Mouse (Mus musculus): ENCODE measurements at regions not wholly inside any gene's neighbourhood (a gene's known extent, or its start where the extent isn't known, plus 50 kb on each side); places are given as distances from the start of the nearest gene placed in this dataset.
A peak's percentile ranks its signal among the peaks of the same experiment; 100 is the strongest.

DNA sequence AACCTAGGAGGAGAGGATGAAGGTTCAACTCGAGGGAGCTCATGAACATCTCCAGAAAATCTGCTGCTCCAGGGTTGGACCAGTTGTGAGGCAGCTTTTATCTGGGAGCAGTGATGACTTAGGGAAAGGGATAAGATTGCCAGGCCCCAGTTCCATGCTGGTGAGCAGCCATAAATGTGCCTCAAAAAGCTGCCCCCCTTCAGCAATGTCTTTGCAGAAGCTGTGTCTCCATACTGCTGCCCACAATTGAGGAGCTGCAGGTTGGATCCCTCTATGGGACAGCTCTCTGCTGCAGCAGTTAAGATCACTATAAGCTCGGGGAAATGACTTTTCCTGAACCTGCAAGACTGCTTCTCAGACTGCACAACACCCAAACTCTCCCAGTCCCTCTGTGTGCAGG is 543.7 kb downstream of the Nfib start:
- DNase-seq (ENCODE audit: low spot score in 2 of 2): no peak

DNA sequence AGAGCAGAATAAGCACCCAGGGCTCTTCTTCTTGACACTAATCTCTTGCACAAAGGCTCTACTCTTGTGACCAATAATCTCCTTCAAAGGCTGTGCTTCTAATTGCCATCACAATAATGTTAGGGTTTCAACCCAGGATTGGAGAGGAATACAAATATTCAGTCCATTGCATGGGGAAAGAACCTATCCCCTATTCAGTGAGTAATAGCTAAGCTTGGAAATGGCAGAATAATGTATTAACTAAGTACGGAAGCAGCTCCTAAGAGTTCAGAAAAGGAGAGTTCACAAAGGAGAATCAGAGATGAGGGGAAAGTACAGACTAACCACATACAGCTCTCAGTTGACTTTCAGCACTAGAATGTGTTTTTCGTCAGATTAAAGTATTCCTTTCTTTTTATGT is 544.3 kb downstream of the Nfib start:
- no peak for DNase-seq (ENCODE audit: low spot score in 2 of 2)

DNA sequence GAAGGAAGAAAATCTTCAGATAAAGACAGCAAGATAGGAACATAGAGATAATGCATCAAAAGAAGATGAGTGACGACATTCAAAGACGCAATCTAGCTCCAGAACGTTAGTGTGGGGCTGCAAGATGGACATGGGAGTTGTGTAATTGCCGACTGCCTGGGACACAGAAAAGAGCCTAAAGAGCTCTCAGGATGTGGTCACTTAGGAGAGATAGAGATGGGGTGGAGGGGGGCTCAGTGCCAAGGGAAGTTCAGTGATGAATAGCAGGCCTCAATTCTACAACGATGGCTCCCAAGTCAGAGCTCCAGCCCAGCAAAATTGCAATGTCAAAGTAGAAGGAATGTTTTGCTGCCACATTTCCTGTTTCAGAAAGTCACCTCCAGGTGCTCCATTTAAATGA is 545.3 kb downstream of the Nfib start:
- DNase-seq (ENCODE audit: low spot score in 2 of 2): no peak

DNA sequence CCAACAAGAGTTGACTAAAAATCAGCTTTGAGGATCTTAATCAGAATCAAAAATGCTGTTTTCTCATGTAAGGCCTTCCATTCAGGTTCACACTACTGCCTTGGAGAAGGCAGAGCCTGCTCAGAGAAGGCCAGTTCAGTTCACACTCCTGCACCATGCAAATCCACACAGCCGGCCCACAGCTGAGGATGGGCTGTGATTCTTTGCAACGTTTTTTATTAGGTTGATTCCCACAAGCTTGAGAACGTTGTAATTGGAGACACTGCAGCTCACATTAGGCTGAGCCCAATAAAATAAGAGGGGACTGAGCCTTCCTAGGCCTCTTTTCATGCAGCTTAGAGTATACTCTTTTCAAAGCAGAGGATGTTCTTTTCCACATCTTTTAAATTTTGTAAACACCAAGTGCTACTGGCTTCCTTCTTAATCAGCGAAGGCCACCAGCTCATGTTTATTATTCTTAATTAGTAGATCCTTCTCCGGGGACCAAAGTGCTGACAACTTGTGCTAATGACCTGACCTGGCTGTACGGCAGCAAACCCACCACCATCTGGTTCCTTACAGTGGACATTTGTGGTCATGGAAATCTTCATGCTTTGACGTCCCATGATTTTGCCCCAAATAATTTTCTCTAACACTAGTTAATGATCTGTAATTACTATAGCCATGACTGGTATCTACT is 549.8 kb downstream of the Nfib start:
- no peak for DNase-seq (ENCODE audit: low spot score in 2 of 2)

DNA sequence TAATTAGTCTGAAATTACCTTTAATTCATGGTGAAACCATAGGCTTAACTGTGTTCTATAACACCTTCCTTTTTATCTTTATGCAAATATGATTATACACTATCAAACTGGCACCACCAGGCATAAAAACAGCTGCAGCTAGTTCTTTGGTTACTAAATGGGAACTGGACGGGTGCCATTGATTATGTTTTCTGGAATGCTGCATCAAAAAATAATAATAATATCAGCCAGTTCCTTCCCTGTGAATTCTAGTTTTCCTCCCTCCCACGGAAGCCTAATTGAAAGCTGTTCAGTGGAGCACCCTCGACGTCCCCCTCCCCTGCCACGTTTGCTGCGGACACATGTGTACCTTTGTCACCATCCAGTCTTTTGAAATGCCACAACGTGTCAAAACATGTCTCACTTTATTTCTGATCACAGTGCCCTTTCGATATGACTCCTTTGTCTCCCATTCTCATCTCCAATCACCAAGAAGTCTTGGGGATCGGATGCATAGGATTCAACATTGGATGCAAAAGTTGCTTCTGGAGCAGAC is 551.5 kb downstream of the Nfib start:
- DNase-seq (ENCODE audit: low spot score in 2 of 2): no peak

DNA sequence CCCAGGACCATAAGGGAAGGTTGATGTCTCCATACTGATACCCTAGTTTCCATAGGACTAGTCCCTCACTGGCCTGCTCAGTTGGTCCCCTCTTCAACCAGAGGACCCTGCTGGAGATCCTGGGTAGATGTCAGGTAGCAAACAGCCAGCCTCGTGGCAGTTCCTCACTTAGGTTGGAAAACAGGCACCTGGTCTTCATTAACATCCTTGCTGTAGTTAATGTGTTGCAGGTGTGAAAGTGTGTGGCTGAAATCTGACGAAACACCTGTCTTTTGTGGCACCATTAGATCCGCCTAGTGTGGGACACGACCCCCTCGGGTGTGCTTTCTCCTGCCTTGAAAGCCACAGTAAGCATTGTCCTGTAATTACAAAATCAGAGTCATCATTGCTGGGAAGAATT is 551.9 kb downstream of the Nfib start:
- DNase-seq (ENCODE audit: low spot score in 2 of 2): no peak

DNA sequence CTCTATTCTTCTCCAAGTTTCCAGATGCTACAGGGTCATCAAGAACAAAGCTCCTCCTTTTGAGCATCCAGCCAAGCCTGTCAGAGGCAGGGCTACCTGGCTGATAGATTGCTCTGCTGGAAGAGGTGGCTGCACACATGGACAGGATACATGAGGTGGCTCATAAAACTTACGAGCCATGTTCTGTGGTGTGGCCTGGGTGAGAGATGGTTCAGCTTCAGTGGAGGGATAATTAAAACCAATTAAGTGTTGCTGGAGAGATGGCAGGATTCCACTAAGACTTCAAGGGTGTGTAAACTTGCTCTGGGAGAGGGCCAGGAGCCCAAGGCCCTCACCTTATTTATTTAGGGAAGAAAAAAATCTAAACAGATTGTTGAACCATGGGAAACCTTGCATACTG is 555.6 kb downstream of the Nfib start:
- DNase-seq (ENCODE audit: low spot score in 2 of 2): no peak

DNA sequence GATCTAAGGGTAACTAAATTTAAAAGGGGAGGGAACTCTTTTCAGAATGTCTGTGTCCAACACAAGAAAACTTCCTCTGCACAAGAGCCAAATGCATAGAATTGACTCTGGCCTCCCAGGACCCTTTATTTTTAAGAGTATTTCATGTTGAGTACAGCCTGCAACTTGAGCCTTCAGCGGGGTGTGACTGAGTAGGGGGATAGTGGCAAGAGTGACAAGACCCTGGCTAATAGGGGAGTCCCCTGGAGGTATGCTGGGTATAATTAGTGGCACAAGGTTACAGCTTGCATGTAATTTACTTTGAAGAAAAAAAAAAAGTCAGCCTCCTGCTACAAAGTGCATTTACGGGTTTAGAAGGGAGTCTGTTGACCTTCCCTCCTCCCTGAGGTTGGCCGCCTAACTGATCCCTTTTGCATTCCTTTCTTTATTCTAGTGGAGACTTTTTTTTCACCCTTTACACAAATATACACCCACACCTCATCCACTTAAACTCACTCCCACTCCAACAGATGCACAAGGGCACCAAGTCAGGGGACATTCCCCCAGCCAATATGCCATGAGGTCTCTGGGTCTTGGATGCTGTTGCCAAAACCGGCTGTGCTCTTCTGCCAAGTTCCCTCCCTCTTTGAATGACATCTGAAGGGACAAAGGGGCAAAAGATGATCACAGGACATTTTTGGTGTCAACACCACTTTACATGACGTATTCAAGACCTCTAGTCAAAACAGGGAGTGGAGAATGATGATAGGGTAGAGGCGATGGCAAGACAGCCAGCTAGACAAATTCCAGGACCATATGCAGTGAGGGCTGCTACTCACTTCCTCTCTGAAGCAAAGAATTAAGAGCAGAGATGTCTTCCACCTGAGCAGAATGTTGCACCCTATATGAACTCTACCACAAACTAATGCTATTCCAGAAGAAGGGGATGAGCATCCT is 557.2 kb downstream of the Nfib start:
- DNase-seq (ENCODE audit: low spot score in 2 of 2): no peak

DNA sequence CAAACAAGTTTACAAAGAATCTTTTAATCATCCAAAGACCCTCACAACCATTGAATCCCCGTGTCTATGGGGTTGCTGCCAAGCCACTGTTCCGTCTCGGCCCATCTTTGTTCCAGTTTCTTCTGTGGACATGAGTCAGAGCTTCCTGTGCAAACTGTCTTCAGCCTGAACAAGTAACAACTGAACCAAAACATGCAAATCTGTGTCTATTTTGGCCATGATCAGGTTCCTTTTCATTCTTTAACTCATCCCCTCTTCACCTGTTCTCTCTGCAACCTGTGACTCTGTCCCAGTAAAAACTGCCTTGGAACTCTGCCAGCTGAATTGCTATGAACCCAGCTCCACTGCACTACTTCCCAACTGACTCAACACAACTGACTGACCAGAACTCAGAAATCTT is 563.2 kb downstream of the Nfib start:
- no peak for DNase-seq (ENCODE audit: low spot score in 2 of 2)

DNA sequence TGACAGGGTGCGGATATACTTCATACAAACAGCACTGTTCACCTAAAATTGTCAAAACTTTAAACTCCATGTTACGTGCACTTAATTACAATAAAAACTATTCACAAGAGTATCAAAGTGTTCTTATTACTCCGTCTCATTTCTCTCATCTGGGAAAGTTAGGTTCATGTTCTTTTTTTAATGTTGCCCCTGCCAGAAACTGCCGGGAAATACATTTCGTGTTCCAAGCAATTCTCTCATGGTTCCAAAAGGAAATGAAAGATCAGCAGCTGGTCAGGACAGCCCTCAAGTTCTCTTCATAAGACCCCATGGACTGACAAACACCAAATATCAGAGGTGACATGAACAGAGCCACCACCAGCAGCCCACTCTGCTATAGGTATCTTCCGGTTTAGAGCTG is 565.7 kb downstream of the Nfib start:
- DNase-seq (ENCODE audit: low spot score in 2 of 2): no peak

DNA sequence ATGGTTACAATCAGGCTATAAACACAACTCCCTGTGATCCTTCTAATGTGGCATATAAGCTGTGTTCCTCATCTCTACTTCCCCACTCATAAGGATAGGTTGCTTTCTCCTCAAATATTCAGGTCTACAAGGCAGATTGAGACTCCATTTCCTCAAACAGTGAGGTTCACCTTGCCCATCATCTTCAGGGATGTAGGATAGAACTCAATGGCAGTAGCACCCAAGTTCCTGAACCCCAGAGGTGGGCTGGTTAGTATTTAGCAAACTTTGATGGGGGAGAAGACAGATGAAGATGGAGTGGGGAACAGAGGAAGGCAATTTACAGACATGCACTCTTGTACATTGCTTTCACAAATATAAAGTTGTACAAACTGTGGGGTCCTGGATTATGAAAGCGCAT is 566.5 kb downstream of the Nfib start:
- no peak for DNase-seq (ENCODE audit: low spot score in 2 of 2)

DNA sequence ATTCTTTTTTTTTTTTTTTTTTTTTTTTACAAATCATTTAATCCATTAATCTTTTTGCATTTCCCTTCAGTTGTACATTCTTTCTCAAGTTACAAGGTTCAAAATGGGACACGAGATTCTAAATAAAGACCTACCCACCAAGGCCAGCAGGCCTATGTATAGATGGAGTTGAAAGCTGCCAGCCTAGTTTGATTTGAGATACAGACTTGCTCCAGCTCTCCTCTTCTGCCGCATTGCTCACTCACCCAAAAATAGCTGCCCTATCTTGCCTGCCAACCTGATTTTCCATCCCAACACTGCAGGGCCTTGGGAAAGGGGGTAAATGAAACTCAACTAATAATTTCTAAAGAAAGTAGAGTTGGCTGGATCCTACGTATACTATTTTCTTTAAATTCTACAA is 572.7 kb downstream of the Nfib start:
- DNase-seq (ENCODE audit: low spot score in 2 of 2): peak in 1 of 2 experiments; percentile 8

DNA sequence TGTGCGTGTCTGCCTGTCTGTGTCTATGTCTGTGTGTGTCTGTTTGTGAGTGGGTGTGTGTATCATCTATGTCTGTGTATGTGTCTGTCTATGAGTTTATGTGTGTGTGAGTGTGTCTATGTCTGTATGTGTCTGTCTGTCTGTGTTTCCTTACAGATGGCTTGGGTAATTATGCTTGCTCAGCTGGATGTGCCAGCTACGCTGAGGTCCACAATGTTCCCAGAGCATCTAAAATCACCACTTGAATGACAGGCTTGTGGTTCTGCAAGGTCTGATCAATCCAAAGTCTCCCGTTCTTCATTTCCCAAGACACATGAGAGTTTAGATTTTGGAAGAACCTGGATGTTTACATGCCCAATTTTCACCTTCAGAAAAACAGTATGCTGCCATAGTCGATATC is 573.2 kb downstream of the Nfib start:
- no peak for DNase-seq (ENCODE audit: low spot score in 2 of 2)

DNA sequence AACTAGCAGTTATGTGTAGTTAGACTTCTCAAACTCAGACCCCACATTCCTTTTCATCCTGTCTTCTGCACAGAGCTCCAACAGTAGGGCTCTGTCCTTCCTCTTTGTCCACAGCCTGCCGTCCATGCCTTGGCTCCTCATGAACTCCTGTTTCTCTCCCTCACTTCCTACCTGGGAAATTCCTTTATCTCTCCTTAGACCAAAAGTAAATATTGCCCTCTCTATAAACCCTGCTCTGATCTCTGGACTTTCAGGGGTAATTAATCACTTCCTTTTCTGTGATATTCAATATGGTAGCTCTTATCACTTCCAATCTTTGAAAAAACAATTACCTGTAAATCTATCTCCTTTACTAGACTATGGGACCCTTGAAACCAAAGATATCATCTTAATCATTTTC is 576.1 kb downstream of the Nfib start:
- no peak for DNase-seq (ENCODE audit: low spot score in 2 of 2)

DNA sequence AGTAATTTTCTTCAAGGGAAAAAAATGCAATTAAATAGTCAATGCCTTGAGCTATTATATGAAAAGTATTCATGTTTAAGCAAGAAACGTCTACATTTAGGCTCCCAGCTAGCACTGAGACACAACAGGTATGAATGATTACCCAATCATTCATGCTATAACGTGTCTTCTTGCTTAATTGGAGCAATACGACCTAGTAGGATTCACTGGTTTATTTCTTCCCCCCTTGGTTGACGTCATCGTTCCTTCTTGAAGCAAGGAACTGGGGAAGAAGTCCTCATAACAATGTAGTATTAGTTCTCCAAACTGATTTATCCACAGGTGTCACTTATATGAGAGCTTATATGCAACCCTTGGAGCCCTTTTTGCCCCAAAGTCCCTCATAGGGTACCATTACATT is 581.8 kb downstream of the Nfib start:
- DNase-seq (ENCODE audit: low spot score in 2 of 2): no peak

DNA sequence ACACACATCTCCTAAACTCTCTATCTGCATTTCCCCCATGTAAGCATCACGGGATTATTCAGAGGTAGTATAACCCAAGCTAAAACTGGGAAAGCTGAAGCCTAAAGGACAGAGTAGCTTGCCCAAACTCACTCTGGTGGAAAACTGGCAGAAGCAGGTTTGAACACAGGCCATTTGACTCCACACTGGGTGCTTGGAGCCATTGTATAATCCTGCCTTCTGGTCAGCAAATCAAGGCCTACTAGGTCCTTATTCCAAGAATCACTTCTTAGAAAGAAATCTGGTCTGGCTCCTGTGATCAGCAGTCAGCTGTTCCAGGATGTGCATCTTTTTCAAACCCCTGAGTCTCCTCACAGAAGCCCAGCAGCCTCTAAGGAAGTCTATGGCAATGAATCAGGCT is 582.4 kb downstream of the Nfib start:
- no peak for DNase-seq (ENCODE audit: low spot score in 2 of 2)

DNA sequence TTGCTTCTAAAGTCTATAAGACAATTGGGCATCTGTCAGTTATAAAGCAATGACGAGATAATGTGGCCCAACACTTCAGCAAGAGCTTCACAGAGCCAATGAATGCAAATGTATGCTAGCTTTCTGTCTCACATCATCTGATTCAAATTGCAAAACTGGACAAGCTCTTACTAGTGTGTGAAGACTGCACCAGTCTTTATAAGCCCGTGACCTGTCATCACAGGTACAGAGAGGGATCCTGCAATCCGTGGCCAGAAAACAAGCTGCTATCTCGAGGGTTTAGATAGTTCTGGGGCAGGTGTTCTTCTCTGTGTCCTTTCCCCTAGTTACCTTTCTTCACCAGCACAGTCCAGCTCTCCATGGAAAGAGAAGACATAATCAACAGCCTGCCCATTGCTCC is 584.8 kb downstream of the Nfib start:
- no peak for DNase-seq (ENCODE audit: low spot score in 2 of 2)

DNA sequence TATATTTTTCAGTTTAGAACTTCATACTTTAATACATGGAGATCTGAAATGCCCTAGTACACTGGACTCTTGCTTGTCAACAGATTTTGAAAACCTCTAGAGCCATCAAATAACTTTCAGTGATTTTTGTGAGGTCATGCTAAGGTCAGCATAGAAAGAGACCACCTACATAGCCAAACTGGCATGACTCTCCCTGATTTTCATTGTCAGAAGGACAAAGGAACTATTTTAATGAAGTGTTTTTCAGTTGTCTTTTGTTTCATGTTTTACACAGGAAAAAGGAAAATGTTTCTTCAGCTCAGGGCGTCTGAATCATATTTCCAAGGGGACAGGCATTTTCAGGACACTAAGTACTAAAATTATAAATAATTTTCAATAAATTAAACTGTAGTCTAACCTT is 585.2 kb downstream of the Nfib start:
- DNase-seq (ENCODE audit: low spot score in 2 of 2): no peak

DNA sequence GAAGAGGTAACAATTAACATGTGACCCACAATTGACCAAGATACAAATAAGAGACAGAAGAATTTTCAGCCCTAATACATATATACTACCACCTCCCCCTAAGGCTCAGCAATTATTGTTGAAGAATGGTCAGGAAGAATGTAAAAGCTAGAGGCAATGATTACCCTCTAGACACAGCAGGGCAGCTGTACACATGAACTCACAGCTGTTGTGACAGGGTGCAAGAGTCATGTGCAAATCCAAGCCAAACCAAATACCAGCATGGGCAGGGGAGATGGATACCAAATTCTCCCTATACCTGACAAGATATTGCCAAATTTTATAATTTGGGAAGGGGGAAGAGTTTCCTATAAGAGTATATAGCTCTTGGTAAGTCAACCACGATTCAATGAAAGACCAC is 603.7 kb downstream of the Nfib start:
- DNase-seq (ENCODE audit: low spot score in 2 of 2): no peak

DNA sequence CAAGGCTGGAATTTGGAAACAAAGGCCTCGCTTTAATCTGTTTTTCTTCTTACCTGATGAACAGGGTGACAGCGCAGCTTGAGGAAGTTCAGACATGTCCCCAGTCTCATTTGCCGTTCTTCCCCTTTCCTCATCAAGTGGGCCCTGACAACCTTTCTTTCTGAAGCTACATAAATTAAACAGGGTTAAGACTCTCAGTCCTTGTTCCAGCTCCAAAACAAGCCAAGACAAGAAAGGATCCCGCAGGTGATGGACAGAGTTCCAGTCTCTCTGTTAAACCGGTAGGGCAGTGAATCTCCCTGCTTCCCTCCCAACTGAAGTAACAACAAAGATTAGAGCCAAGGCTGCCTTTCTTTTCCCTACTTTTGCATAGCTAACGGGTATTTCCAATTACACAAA is 605.6 kb downstream of the Nfib start:
- no peak for DNase-seq (ENCODE audit: low spot score in 2 of 2)

DNA sequence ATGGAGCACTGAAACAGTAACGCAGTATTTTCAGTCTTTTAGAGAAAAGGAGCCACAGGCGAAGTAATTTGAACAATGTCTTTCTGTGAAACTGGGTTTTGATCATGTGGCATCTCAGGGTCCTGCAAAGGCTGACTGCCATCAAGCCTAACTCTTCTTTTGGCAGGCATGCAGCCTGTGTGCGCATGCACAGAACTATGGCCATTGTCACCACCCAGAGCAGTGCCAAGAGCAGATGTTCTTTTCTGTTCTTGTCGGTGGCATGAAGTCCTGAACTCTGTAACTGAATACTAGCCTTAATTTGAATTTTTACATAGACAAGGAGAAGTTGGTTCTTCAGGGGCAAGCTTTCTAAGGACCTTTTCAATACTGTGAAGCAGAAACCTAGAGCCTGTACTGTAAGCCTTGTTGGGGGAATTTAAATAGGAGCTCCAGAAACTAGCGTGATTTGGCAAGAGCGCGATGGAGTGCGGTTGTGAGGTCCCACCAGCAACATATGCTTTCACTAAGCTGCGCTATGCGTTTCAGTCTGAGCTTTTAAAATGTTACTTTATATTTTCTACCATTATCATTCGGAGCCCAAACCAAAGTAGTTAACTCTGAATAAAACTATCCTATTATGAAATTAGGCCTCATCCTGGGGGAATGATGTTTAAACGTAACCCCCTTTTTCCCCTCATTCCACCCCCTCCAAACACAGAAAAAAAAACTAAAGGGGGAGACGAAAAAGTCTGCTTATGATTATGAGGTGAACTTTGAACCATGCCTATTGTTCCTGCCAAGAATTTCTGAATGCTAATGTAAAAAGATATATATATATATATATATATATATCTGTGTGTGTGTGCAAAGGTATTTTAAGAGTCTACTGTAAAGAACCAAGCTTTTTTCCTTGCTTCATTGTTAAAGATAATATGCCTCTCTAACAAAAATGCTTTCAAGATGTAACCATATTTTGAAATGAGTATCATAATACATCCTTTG is 606.3 kb downstream of the Nfib start:
- no peak for DNase-seq (ENCODE audit: low spot score in 2 of 2)
